Mouse (Mus musculus) lung, embryonic 15.5 days (tissue): ENCODE measurements around the gene Cstf1. TPM values are rescaled to one million over a fixed set of nuclear protein-coding genes. Genes with fewer than 3 reads are reported as not detected.

Source experiments
- ATAC-seq: fragments of 200-750 bp; cut with Nextera tagmentation; 2 replicates; pipeline ENCODE4 v1.8.0; 2017; ENCODE audit warnings: moderate number of reproducible peaks, borderline replicate concordance; ENCODE audit not compliant: low FRiP score, low TSS enrichment; ENCODE audit errors: extremely low read depth
- H3K27ac ChIP-seq: fragments of 300-500 bp; sonication (generic); 2 replicates; pipeline ENCODE4 v1.5.1; 2015; ENCODE audit warnings: moderate library complexity, mild to moderate bottlenecking, inconsistent platforms
- H3K27me3 ChIP-seq: fragments of 300-500 bp; sonication (generic); 2 replicates; pipeline ENCODE4 v1.6.1; 2015; ENCODE audit warnings: inconsistent platforms
- H3K36me3 ChIP-seq: fragments of 300-500 bp; sonication (generic); 2 replicates; pipeline ENCODE4 v1.6.1; 2015; ENCODE audit warnings: inconsistent platforms
- H3K4me1 ChIP-seq: fragments of 300-500 bp; sonication (generic); 2 replicates; pipeline ENCODE4 v1.6.1; 2015; ENCODE audit warnings: inconsistent platforms
- H3K4me2 ChIP-seq: fragments of 300-500 bp; sonication (generic); 2 replicates; pipeline ENCODE4 v1.6.1; 2015; ENCODE audit warnings: inconsistent platforms, mild to moderate bottlenecking, moderate library complexity
- H3K4me3 ChIP-seq: fragments of 300-500 bp; sonication (generic); 2 replicates; pipeline ENCODE4 v1.5.1; 2015; ENCODE audit warnings: mild to moderate bottlenecking, inconsistent platforms
- H3K9ac ChIP-seq: fragments of 300-500 bp; sonication (generic); 2 replicates; pipeline ENCODE4 v1.6.1; 2015; ENCODE audit warnings: inconsistent platforms
- H3K9me3 ChIP-seq: fragments of 300-500 bp; sonication (generic); 2 replicates; pipeline ENCODE4 v1.6.1; 2016; ENCODE audit warnings: inconsistent platforms
- WGBS: fragments of 180-500 bp; shearing (Covaris S2); methylation state at CpG from one replicate; pipeline ENCODE4 v1.1.7; 2015; 5-methylcytosine and 5-hydroxymethylcytosine counted together
- polyA plus RNA-seq: library from polyadenylated mRNA; unstranded; fragments of >200 nt; fragmentation: Nextera tagmentation; extraction: Ambion mirVana; gene quantifications from 2 replicates; pipeline ENCODE4 v1.2.1, GENCODE M21; 2015

Gene Cstf1
- polyA plus RNA-seq, 1 experiment from 2014 or later, result 43.4 TPM

GRCm38 (mm10) chr2:172404239-172404638 is 33.8 kb downstream of the Cstf1 start:
- peaks cover 12% of the 10 kb centered on the region for H3K4me1 ChIP-seq
- no peaks in the 10 kb centered on the region for H3K27me3 ChIP-seq
- no peak for ATAC-seq
- H3K27ac ChIP-seq, result no peak overlapping the region
- H3K9ac ChIP-seq, result no peak overlapping the region
- H3K4me2 ChIP-seq, result no peak overlapping the region
- WGBS, result 51% methylated on average over 7 of the region's 7 CpGs
- no peak overlapping the region for H3K4me3 ChIP-seq
- H3K9me3 ChIP-seq, result no peaks in the 10 kb centered on the region
- no peaks in the 10 kb centered on the region for H3K36me3 ChIP-seq

DNA sequence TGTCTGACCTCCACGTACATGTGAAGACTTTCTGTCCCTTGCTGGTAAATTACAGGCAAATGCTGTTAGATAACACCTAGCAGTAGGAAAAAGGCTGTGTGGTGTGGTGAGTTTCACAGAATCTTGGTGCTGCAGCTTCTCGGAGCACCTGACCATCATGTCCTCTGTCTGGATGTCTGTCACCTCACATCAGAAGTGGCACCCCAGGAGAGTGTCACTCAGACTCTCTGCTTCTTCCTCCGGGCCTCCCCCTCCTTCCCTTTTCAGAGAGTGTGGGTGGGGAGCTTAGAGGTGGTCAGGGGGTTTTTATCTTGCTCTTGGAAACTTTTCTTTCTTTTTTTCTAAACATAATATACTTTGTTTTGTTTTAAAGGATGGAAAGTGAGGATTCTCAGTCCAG is 34.5 kb downstream of the Cstf1 start:
- 45% methylated on average over 3 of the region's 3 CpGs for WGBS
- Histone ChIP-seq H3K4me3 (no peak overlapping the region), H3K27ac (no peak overlapping the region), H3K27me3 (no peaks in the 10 kb centered on the region), H3K4me2 (no peak overlapping the region), H3K9ac (no peak overlapping the region), H3K36me3 (no peaks in the 10 kb centered on the region), H3K4me1 (peaks cover 11% of the 10 kb centered on the region), H3K9me3 (no peaks in the 10 kb centered on the region)
- ATAC-seq, result no peak

DNA sequence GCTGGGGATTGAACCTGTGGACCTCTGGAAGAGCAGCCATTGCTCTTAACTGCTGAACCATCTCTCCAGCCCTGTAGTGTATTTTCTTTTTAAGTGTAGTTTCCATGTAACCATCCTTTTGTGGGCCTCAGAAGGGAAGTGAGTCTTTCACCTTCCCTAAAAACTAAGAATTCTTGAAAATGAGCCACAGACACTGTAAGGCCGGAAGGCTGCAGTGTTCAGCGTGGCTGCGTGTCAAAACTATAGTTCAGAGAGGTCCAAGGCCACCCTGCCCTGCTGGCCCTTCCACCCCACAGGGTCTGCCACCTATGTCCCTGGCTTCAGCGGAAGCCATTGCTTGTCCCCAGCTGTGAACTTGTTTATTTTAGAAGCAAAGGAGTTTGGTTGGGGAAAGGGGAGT is 35.7 kb downstream of the Cstf1 start:
- no peak for ATAC-seq
- Histone ChIP-seq H3K27ac (no peak overlapping the region), H3K9me3 (no peaks in the 10 kb centered on the region), H3K9ac (no peak overlapping the region), H3K36me3 (no peaks in the 10 kb centered on the region), H3K4me3 (no peak overlapping the region), H3K4me2 (no peak overlapping the region), H3K27me3 (no peaks in the 10 kb centered on the region), H3K4me1 (peaks cover 16% of the 10 kb centered on the region)
- WGBS, result 38% methylated on average over 4 of the region's 4 CpGs

- peaks cover 22% of the 10 kb centered on the region for H3K4me1 ChIP-seq
- H3K36me3 ChIP-seq, result no peaks in the 10 kb centered on the region
- H3K27ac ChIP-seq, result no peak overlapping the region
- H3K4me2 ChIP-seq, result no peak overlapping the region
- 78% methylated on average over 2 of the region's 2 CpGs for WGBS
- H3K4me3 ChIP-seq, result no peak overlapping the region
- H3K27me3 ChIP-seq, result no peaks in the 10 kb centered on the region
- no peak for ATAC-seq
- H3K9me3 ChIP-seq, result no peaks in the 10 kb centered on the region
- H3K9ac ChIP-seq, result no peak overlapping the region
These were observed 37.0 kb downstream of the Cstf1 start for GRCm38 (mm10) chr2:172407499-172407898.

- WGBS, result 40% methylated on average over 2 of the region's 2 CpGs
- Histone ChIP-seq H3K27ac (peak overlapping the region; percentile 57), H3K4me1 (peaks cover 36% of the 10 kb centered on the region), H3K9ac (no peak overlapping the region), H3K9me3 (no peaks in the 10 kb centered on the region), H3K4me3 (no peak overlapping the region), H3K36me3 (no peaks in the 10 kb centered on the region), H3K27me3 (no peaks in the 10 kb centered on the region), H3K4me2 (no peak overlapping the region)
- peak; percentile 24 for ATAC-seq
These were observed 40.2 kb downstream of the Cstf1 start for GRCm38 (mm10) chr2:172410686-172411085.

GRCm38 (mm10) chr2:172411091-172411490 is 40.6 kb downstream of the Cstf1 start:
- Histone ChIP-seq H3K27ac (peak overlapping the region; percentile 91), H3K4me1 (peaks cover 33% of the 10 kb centered on the region), H3K27me3 (no peaks in the 10 kb centered on the region), H3K4me2 (no peak overlapping the region), H3K9me3 (no peaks in the 10 kb centered on the region), H3K9ac (no peak overlapping the region), H3K36me3 (no peaks in the 10 kb centered on the region), H3K4me3 (no peak overlapping the region)
- ATAC-seq, result peak; percentile 91
- WGBS, result 47% methylated on average over 11 of the region's 11 CpGs

- Histone ChIP-seq H3K4me2 (no peak overlapping the region), H3K36me3 (no peaks in the 10 kb centered on the region), H3K27me3 (no peaks in the 10 kb centered on the region), H3K9ac (no peak overlapping the region), H3K4me1 (peaks cover 28% of the 10 kb centered on the region), H3K27ac (peak overlapping the region; percentile 91), H3K9me3 (no peaks in the 10 kb centered on the region), H3K4me3 (no peak overlapping the region)
- WGBS, result 3% methylated on average over 9 of the region's 9 CpGs
- peak; percentile 89 for ATAC-seq
These were observed 42.0 kb downstream of the Cstf1 start for GRCm38 (mm10) chr2:172412454-172412853.

DNA sequence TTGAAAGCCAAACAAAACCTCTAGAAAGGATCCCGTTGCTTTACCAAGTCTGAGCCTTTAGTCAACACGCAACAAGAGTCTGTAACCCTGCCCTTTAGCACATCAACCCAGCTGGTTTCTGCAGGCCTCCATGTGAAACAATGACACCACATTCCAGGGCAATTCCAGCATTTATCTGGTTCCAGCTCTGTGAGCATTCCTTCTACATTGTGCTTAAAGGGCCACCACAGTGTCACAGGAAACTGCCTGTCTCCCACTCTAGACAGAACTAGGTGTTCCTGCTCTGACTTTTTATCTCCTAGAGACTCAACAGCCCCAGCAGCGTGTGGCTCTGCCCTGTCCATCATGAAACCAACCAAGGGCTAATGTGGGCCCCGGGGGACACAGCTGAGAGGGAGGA is 42.8 kb downstream of the Cstf1 start:
- Histone ChIP-seq H3K27me3 (no peaks in the 10 kb centered on the region), H3K4me3 (no peak overlapping the region), H3K4me2 (no peak overlapping the region), H3K9me3 (no peaks in the 10 kb centered on the region), H3K4me1 (peaks cover 28% of the 10 kb centered on the region), H3K27ac (peak overlapping the region; percentile 91), H3K9ac (no peak overlapping the region), H3K36me3 (no peaks in the 10 kb centered on the region)
- 0 out of 2 replicates have a peak, but pooled peaks have one; percentile 5 for ATAC-seq
- WGBS, result 7% methylated on average over 4 of the region's 4 CpGs

DNA sequence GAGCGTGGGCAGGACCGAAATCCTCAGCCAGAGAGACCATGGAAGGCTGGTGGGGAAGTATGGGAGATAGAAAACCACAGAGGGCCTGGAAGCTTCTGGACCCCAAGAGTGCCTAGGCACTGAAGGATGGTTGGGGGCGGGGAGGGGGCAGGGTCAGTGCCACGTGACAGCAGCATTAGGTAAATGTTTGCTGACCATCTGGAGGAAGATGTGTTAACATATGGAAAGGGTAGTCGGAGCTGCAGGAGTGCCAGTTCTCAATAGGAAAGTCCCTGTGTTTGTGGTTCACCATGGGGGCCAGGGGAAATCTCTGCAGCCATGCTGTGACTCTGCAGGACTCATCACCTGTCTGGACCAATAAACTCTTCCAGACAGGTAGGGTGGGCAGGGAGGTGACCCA is 43.4 kb downstream of the Cstf1 start:
- Histone ChIP-seq H3K27ac (peak overlapping the region; percentile 91), H3K4me1 (peaks cover 28% of the 10 kb centered on the region), H3K36me3 (no peaks in the 10 kb centered on the region), H3K4me3 (no peak overlapping the region), H3K27me3 (no peaks in the 10 kb centered on the region), H3K4me2 (no peak overlapping the region), H3K9ac (no peak overlapping the region), H3K9me3 (no peaks in the 10 kb centered on the region)
- no peak for ATAC-seq
- 46% methylated on average over 5 of the region's 5 CpGs for WGBS

DNA sequence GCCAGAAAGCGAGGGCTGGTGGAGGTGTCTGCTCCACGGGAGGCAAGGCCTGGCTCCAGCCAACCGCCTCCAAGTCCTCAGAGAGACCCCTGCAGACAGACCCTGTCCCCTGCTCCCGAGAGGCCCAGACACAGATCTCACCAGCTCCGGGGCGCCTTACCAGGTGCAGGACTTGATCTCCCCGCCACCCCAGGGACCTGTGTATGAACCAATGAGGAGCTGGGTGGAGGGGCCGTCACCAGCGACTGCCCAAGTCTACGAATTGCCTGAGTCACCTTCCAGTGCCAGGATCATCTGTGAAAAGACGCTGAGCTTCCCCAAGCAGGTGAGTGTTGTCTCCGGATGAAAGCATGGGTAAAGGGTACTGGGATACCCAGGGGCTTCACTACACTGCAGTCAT is 45.7 kb downstream of the Cstf1 start:
- Histone ChIP-seq H3K27ac (no peak overlapping the region), H3K9ac (no peak overlapping the region), H3K36me3 (no peaks in the 10 kb centered on the region), H3K27me3 (no peaks in the 10 kb centered on the region), H3K4me2 (no peak overlapping the region), H3K9me3 (no peaks in the 10 kb centered on the region), H3K4me1 (peaks cover 20% of the 10 kb centered on the region), H3K4me3 (no peak overlapping the region)
- no peak for ATAC-seq
- 54% methylated on average over 12 of the region's 12 CpGs for WGBS

GRCm38 (mm10) chr2:172416876-172417275 is 46.4 kb downstream of the Cstf1 start:
- H3K9ac ChIP-seq, result no peak overlapping the region
- H3K9me3 ChIP-seq, result no peaks in the 10 kb centered on the region
- no peak overlapping the region for H3K4me2 ChIP-seq
- WGBS, result 86% methylated on average over 5 of the region's 5 CpGs
- no peaks in the 10 kb centered on the region for H3K36me3 ChIP-seq
- H3K4me3 ChIP-seq, result no peak overlapping the region
- no peak for ATAC-seq
- no peak overlapping the region for H3K27ac ChIP-seq
- no peaks in the 10 kb centered on the region for H3K27me3 ChIP-seq
- H3K4me1 ChIP-seq, result peaks cover 16% of the 10 kb centered on the region

DNA sequence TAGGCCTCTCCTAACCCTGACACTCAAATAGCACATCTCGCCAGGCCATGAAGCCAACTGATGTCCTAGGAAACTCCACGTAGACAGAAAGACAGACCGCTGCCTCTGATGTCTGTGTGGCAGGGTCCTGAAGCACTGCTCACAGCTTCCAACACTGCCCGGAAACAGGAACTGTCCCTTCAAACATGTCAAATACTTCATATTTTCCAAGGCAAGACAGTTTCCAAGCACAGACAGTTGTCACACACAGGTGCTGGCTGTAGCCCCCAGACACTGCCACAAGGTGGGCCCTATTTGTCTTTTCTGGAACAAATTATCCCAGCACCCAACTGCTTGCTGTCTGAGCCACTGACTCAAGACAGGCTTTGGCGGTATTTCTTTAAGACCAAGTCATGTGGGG is 47.7 kb downstream of the Cstf1 start:
- 75% methylated on average over 5 of the region's 5 CpGs for WGBS
- no peak for ATAC-seq
- Histone ChIP-seq H3K36me3 (no peaks in the 10 kb centered on the region), H3K9ac (no peak overlapping the region), H3K4me1 (peaks cover 10% of the 10 kb centered on the region), H3K9me3 (no peaks in the 10 kb centered on the region), H3K27me3 (no peaks in the 10 kb centered on the region), H3K27ac (no peak overlapping the region), H3K4me2 (no peak overlapping the region), H3K4me3 (no peak overlapping the region)

DNA sequence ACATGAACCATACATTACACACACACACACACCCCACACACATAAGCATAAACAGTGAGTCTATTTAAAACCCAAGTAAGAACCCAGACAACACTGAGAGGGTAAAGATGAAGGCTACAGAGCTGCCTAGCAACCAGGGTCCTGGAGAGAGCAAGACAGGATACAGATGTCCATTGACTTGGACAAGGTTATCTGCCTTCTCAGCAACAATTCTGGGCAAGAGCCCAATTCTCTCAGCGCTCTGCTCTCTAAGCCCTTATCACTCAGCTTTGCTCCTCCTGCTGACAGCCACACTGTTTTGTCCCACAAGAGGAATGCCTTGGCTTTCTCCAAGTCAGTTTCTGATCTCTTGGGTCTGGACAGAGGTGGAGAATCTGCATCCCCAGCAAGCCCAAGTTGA is 60.1 kb downstream of the Cstf1 start:
- peaks cover 7% of the 10 kb centered on the region; the same call in 1 of the 2 replicates for H3K4me1 ChIP-seq

More for the DNA sequence above, 60.1 kb downstream of the Cstf1 start:
- Histone ChIP-seq H3K9ac (no peak overlapping the region), H3K4me3 (no peak overlapping the region), H3K4me2 (no peak overlapping the region), H3K9me3 (no peaks in the 10 kb centered on the region), H3K27ac (peak overlapping the region; percentile 67), H3K27me3 (no peaks in the 10 kb centered on the region), H3K36me3 (no peaks in the 10 kb centered on the region)
- peak; percentile 93 for ATAC-seq
- 35% methylated on average over 1 of the region's 1 CpGs for WGBS
